Mouse (Mus musculus) liver, embryonic 11.5 days (tissue): ENCODE data around the gene Irf4. TPM values are rescaled to one million over a fixed set of nuclear protein-coding genes. Genes with fewer than 3 reads are reported as not detected.

Source experiments
- ATAC-seq: fragments of 200-750 bp; cut with Nextera tagmentation; replicated peaks from 2 replicates; pipeline ENCODE4 v1.8.0; 2017; ENCODE audit warnings: moderate number of reproducible peaks, mild to moderate bottlenecking, moderate TSS enrichment, moderate library complexity; ENCODE audit not compliant: low FRiP score
- DNase-seq: peaks from one replicate; pipeline ENCODE4 v3.0.0-alpha.2; 2017; ENCODE audit warnings: low spot score
- H3K27ac ChIP-seq: fragments of 300-500 bp; sonication (generic); 2 replicates; pipeline ENCODE4 v1.5.1; 2014; ENCODE audit warnings: mild to moderate bottlenecking, low read depth, low read length, control low read depth
- H3K27me3 ChIP-seq: fragments of 300-500 bp; sonication (generic); replicated peaks from 2 replicates; pipeline ENCODE4 v1.6.1; 2014; ENCODE audit warnings: low read length, mixed read lengths; ENCODE audit not compliant: control insufficient read depth, insufficient read depth
- H3K36me3 ChIP-seq: fragments of 300-500 bp; sonication (generic); 2 replicates; pipeline ENCODE4 v1.6.1; 2014; ENCODE audit warnings: mild to moderate bottlenecking, low read length, moderate library complexity, mixed read lengths; ENCODE audit not compliant: control insufficient read depth, insufficient read depth
- H3K4me1 ChIP-seq: fragments of 300-500 bp; sonication (generic); replicated peaks from 2 replicates; pipeline ENCODE4 v1.6.1; 2014; ENCODE audit warnings: low read length, mixed read lengths; ENCODE audit not compliant: control insufficient read depth, insufficient read depth
- H3K4me2 ChIP-seq: fragments of 300-500 bp; sonication (generic); 2 replicates; pipeline ENCODE4 v1.6.1; 2014; ENCODE audit warnings: mild to moderate bottlenecking, control low read depth, moderate library complexity
- H3K4me3 ChIP-seq: fragments of 300-500 bp; sonication (generic); 2 replicates; pipeline ENCODE4 v1.5.1; 2014; ENCODE audit warnings: low read depth, low read length, control low read depth
- H3K9ac ChIP-seq: fragments of 300-500 bp; sonication (generic); 2 replicates; pipeline ENCODE4 v1.6.1; 2014; ENCODE audit warnings: low read depth, low read length, control low read depth
- H3K9me3 ChIP-seq: fragments of 300-500 bp; sonication (generic); 2 replicates; pipeline ENCODE4 v1.6.1; 2016; ENCODE audit warnings: low read length, inconsistent platforms, mixed read lengths; ENCODE audit not compliant: control insufficient read depth
- WGBS: fragments of 180-500 bp; shearing (Covaris S2); extraction: QIAGEN DNeasy Blood & Tissue Kit; methylation state at CpG from one replicate; pipeline ENCODE4 v1.1.7; 2014; 5-methylcytosine and 5-hydroxymethylcytosine counted together
- polyA plus RNA-seq: library from polyadenylated mRNA; unstranded; fragments of >200 nt; fragmentation: Nextera tagmentation; extraction: Ambion mirVana; gene quantifications from 2 replicates; pipeline ENCODE4 v1.2.1, GENCODE M21; 2014

Gene Irf4
- polyA plus RNA-seq, 1 experiment from 2014 or later: 0.14 TPM

DNA sequence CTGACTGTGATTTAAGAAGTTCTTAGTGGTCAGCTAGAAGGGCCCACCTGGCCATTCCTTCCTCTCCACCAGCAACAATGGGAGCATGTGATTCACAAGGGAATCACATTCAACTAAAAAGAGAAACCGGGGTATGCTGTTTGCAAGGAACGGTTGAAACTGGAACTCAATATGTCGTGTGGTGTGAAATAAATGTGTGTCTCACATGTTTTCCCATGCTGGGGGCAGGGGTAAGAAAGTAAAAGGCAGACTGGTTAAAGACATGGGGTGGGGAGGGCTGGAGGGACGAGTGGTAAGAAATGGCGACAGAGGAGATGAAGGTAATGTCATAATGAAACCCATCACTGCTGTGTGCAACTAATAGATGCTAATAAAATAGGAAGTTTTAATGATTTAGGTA, 2.0 kb upstream of the Irf4 start:
- 77% methylated on average over 5 of the region's 5 CpGs for WGBS
- Histone ChIP-seq H3K36me3 (no peaks in the 10 kb centered on the region), H3K27me3 (peaks cover 50% of the 10 kb centered on the region), H3K9ac (no peak overlapping the region), H3K4me3 (no peak overlapping the region), H3K9me3 (no peaks in the 10 kb centered on the region), H3K4me1 (no peaks in the 10 kb centered on the region), H3K4me2 (no peak overlapping the region), H3K27ac (no peak overlapping the region)
- no peak for ATAC-seq
- DNase-seq: no peak

DNA sequence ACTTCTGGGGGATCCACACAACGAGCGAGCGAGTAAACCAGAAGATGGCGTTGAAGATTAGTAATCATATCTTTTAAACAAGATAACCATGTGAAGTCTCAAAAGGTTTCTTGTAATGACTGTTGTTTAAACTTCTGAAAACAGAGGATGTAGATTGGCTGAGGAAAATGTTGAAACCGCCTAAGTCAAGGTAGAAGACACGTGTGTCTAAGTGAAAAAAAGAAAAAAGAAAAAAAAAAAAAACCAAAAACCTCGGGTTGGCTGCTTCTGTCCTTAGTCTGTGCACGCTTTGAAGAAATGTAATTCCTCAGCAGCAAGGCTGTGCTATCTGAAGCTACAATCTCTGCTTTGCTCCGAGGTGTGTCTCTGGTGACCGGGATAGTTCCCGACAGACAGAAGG, 1.5 kb upstream of the Irf4 start:
- Histone ChIP-seq H3K27ac (no peak overlapping the region), H3K9ac (no peak overlapping the region), H3K9me3 (no peaks in the 10 kb centered on the region), H3K36me3 (no peaks in the 10 kb centered on the region), H3K4me1 (no peaks in the 10 kb centered on the region), H3K4me2 (no peak overlapping the region), H3K4me3 (no peak overlapping the region), H3K27me3 (peaks cover 52% of the 10 kb centered on the region)
- ATAC-seq (no peak), DNase-seq (no peak)
- WGBS: 58% methylated on average over 11 of the region's 11 CpGs

DNA sequence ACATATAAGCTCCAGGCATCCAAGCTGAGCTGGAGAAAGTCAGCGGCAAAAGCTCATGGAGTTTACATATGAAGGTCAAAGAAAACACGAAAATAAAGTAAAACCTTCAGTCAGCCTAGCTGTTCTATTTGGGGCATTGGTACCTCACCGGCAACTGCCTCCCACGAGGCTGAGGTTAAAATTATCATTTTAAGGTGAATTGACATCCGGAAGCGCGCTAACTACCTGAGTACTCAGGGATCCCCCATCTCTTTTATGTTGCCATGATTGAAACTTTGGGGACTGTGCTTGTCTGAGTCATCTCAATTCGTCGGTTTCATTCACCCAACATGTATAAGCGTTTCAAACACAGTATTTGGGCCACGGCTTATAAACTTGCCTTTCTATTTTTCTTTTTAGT, 705 bp upstream of the Irf4 start:
- Histone ChIP-seq H3K9ac (no peak overlapping the region), H3K4me1 (no peaks in the 10 kb centered on the region), H3K9me3 (no peaks in the 10 kb centered on the region), H3K27ac (no peak overlapping the region), H3K4me2 (no peak overlapping the region), H3K27me3 (peaks cover 52% of the 10 kb centered on the region), H3K4me3 (no peak overlapping the region), H3K36me3 (no peaks in the 10 kb centered on the region)
- no peak for ATAC-seq
- no peak for DNase-seq
- WGBS: 60% methylated on average over 11 of the region's 11 CpGs

DNA sequence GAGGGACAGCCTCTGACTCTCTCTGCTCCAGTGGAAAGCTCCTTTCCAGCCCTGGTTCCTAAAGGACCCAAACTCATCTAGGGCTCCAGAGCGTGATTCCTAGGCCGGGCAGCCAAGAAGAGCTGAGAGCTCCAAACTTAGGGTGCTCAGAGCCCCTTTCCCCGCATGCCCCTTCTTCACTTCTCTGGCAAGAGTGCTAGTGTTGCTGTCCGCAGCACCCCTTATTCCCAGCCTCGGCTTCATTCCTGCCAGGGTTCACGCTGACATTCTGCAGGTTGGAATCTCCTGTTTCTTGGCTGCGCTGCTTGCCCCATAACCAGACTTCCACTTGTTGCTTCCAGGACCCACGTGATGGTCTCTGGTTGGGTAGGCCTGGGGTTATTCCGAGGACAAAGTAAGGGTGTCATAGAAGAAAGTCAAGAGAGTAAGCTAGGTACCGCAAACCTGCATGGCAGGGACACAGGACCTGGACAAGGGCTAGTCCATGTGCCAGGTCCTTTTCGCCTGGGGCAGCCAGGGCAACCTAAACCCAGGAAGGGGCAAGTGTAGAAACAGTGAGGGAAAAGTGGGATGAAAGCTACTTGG, 623 bp downstream of the Irf4 start:
- DNase-seq (no peak), ATAC-seq (no peak)
- Histone ChIP-seq H3K27ac (no peak overlapping the region), H3K36me3 (no peaks in the 10 kb centered on the region), H3K4me2 (peak overlapping the region; percentile 65), H3K27me3 (peaks cover 52% of the 10 kb centered on the region), H3K4me3 (peak overlapping the region; percentile 29), H3K9me3 (no peaks in the 10 kb centered on the region), H3K9ac (no peak overlapping the region), H3K4me1 (no peaks in the 10 kb centered on the region)
- 8% methylated on average over 11 of the region's 11 CpGs for WGBS

DNA sequence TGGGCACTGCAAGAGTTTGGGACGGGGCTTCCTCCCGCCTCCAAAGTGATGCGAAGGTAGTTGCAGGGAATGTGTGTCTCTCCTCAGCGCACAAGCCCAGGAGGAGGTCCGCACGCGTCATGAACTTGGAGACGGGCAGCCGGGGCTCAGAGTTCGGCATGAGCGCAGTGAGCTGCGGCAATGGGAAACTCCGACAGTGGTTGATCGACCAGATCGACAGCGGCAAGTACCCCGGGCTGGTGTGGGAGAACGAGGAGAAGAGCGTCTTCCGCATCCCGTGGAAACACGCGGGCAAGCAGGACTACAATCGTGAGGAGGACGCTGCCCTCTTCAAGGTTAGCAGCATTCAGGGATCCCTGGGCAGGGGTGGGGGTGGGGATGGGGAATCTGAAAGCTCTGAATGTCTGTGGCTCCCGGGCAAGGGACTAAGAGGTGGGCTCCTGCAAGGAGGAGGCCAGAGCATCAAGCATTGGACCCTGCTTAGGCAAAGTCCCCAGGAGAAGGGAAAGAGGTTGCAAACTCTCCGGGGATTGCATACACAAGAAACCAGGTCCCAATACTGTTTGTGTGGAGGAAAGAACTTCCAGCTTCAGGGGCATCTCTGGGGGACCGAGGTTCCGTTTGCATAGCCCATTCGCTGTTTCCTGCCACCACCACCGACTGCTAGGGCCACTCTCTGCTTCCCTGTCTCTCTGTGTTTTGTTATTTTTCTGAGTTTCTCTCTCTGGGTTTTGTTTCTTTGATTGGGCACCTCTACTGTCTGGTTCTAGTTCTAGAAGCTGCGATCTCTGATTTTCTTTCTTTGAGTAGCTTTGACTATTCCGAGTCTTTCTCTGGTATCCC, 1.7 kb downstream of the Irf4 start:
- 3% methylated on average over 33 of the region's 33 CpGs for WGBS
- no peak overlapping the region for H3K9ac ChIP-seq

DNA sequence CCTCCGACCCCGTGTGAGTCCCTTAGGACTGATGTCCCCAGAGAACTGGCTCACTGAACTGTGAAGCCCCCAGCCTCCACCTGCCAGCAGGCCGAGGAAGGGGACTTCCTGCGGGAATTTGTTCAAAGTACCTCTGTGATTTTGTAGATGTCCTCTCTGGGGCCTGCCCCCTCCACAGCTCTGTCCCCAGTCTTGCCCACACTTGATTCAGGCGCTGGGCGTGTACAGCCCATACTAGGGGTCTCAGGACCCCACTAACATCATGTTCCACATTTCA, 2.2 kb downstream of the Irf4 start:
- ATAC-seq (no peak), DNase-seq (no peak)
- H3K9me3 ChIP-seq: no peaks in the 10 kb centered on the region
- H3K27me3 ChIP-seq: peaks cover 52% of the 10 kb centered on the region
- H3K4me3 ChIP-seq: no peak overlapping the region
- H3K9ac ChIP-seq: no peak overlapping the region
- no peak overlapping the region for H3K27ac ChIP-seq
- H3K36me3 ChIP-seq: no peaks in the 10 kb centered on the region
- no peaks in the 10 kb centered on the region for H3K4me1 ChIP-seq
- no peak overlapping the region for H3K4me2 ChIP-seq
- 35% methylated on average over 6 of the region's 6 CpGs for WGBS

More for the DNA sequence above, 1.7 kb downstream of the Irf4 start:
- Histone ChIP-seq H3K4me1 (no peaks in the 10 kb centered on the region), H3K9me3 (no peaks in the 10 kb centered on the region), H3K36me3 (no peaks in the 10 kb centered on the region), H3K4me3 (peak overlapping the region; percentile 3; the same call in 1 of the 2 replicates), H3K27me3 (peaks cover 52% of the 10 kb centered on the region), H3K4me2 (peak overlapping the region; percentile 37), H3K27ac (no peak overlapping the region)
- ATAC-seq: no peak
- peak; percentile 38 for DNase-seq

DNA sequence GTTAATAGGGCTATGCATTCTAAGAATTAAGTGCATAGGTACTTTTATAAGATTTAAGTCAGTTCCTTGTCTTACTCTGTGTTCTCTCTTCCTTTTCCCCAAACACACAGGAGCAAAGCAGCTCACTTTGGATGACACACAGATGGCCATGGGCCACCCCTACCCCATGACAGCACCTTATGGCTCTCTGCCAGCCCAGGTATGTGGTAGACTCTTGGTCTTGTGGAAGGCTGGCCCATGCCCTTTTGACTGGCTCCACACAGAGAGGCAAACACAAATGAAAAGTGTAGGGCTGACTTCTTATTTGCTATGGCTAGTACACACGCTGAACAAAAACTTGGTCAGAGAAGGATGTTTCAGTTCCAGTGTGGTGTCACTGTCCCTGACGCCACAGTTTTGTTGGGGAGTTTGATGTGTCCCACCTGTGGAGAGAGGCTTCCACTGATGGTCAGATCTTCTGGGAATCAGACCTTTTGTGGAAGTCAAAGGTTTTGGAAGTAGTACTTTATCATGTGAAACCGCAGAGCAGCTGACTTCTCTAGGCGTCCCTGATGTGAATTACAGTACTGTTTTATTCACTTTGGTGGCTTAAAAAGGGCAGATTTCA, 3.7 kb downstream of the Irf4 start:
- H3K4me3 ChIP-seq: no peak overlapping the region
- H3K27me3 ChIP-seq: peaks cover 44% of the 10 kb centered on the region
- H3K4me1 ChIP-seq: no peaks in the 10 kb centered on the region
- H3K27ac ChIP-seq: no peak overlapping the region
- H3K36me3 ChIP-seq: no peaks in the 10 kb centered on the region
- ATAC-seq (no peak), DNase-seq (no peak)
- H3K4me2 ChIP-seq: no peak overlapping the region
- H3K9me3 ChIP-seq: no peaks in the 10 kb centered on the region
- no peak overlapping the region for H3K9ac ChIP-seq
- WGBS: 72% methylated on average over 4 of the region's 4 CpGs

DNA sequence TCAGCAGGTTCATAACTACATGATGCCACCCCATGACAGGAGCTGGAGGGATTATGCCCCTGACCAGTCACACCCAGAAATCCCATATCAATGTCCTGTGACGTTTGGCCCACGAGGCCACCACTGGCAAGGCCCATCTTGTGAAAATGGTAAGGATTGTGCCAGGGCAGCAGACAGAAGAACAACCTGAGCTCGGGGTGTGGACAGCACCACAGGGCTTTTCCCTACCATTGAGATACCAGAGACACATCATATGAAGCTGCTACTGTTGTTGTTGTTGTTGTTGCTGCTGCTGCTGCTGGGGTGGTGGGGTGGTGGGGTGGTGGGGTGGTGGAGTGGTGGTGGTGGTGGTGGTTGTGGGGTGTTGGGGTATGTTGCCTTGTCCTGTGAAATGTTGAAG, 4.4 kb downstream of the Irf4 start:
- Histone ChIP-seq H3K4me2 (no peak overlapping the region), H3K4me1 (no peaks in the 10 kb centered on the region), H3K27me3 (peaks cover 38% of the 10 kb centered on the region), H3K9ac (no peak overlapping the region), H3K36me3 (no peaks in the 10 kb centered on the region), H3K4me3 (no peak overlapping the region), H3K9me3 (no peaks in the 10 kb centered on the region), H3K27ac (no peak overlapping the region)
- no peak for DNase-seq
- ATAC-seq: no peak
- WGBS: 64% methylated on average over 3 of the region's 3 CpGs

DNA sequence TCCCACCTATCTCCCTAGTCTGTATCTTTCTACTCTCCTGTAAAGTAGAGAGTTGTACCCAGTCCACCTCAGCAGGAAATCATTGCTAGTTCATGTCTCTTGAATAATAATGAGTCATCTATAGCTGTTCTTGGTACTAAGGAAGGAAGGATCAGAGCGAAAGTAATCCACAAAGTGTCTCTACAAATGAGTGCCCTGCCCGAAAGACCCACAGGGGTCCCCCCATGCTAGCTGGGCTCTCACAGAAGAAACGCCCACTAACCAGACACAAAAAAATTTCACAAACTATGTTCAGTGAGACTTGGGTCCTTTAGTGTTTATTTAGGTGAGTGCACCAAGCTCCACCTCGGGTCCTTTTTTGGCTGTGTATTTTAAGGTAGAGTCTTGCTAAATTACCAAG, 5.0 kb downstream of the Irf4 start:
- H3K9me3 ChIP-seq: no peaks in the 10 kb centered on the region
- H3K27me3 ChIP-seq: peaks cover 32% of the 10 kb centered on the region
- WGBS: 78% methylated on average over 4 of the region's 4 CpGs
- no peak overlapping the region for H3K27ac ChIP-seq
- H3K36me3 ChIP-seq: no peaks in the 10 kb centered on the region
- no peak for ATAC-seq
- no peaks in the 10 kb centered on the region for H3K4me1 ChIP-seq
- DNase-seq: no peak
- no peak overlapping the region for H3K4me2 ChIP-seq
- H3K9ac ChIP-seq: no peak overlapping the region
- H3K4me3 ChIP-seq: no peak overlapping the region
